Mouse (Mus musculus): ENCODE results near the gene Top3a. TPM values are rescaled to one million over a fixed set of nuclear protein-coding genes. Genes with fewer than 3 reads are reported as not detected.
A peak's percentile ranks its signal among the peaks of the same experiment; 100 is the strongest.

Gene Top3a
- polyA plus RNA-seq, 1 experiment from 2014 or later, result 11.6 TPM

GRCm38 (mm10) chr11:60708631-60709030, 68.5 kb downstream of the Top3a start:
- Histone ChIP-seq H3K36me3 (peaks cover 78% of the 10 kb centered on the region), H3K4me1 (0 out of 2 replicates have a peak, but pooled peaks cover 7% of the 10 kb centered on the region), H3K9ac (no peak overlapping the region), H3K9me3 (no peaks in the 10 kb centered on the region), H3K27ac (no peak overlapping the region), H3K27me3 (replicated peaks) (no peaks in the 10 kb centered on the region), H3K4me2 (no peak overlapping the region), H3K4me3 (replicated peaks) (no peak overlapping the region)
- no peak for ATAC-seq (ENCODE audit: insufficient read depth, low FRiP score, low read depth)
- 91% methylated on average over 10 of the region's 10 CpGs for WGBS

- whole genome bisulfite sequencing, result 49% methylated on average over 3 of the region's 3 CpGs
- no peak overlapping the region for H3K9ac ChIP-seq
- H3K4me2 ChIP-seq, result no peak overlapping the region
- H3K4me3 ChIP-seq (replicated peaks), result no peak overlapping the region
- H3K9me3 ChIP-seq, result no peaks in the 10 kb centered on the region
- H3K27me3 ChIP-seq (replicated peaks), result no peaks in the 10 kb centered on the region
- H3K36me3 ChIP-seq, result peaks cover 70% of the 10 kb centered on the region
- 0 out of 2 replicates have a peak, but pooled peaks cover 7% of the 10 kb centered on the region for H3K4me1 ChIP-seq
- ATAC-seq (ENCODE audit: insufficient read depth, low FRiP score, low read depth), result peak; percentile 54; the same call in 1 of the 2 replicates
- peak overlapping the region; percentile 21; the same call in 1 of the 2 replicates for H3K27ac ChIP-seq
These were observed 69.5 kb downstream of the Top3a start for GRCm38 (mm10) chr11:60707672-60708071.

GRCm38 (mm10) chr11:60706696-60707480, 70.3 kb downstream of the Top3a start:
- no peaks in the 10 kb centered on the region for H3K9me3 ChIP-seq
- ATAC-seq (ENCODE audit: insufficient read depth, low FRiP score, low read depth), result no peak
- H3K36me3 ChIP-seq, result peaks cover 64% of the 10 kb centered on the region
- no peaks in the 10 kb centered on the region for H3K27me3 ChIP-seq (replicated peaks)
- no peak overlapping the region for H3K4me3 ChIP-seq (replicated peaks)
- peak overlapping the region; percentile 21; the same call in 1 of the 2 replicates for H3K27ac ChIP-seq
- WGBS, result 84% methylated on average over 14 of the region's 14 CpGs
- H3K9ac ChIP-seq, result no peak overlapping the region
- 0 out of 2 replicates have a peak, but pooled peaks cover 7% of the 10 kb centered on the region for H3K4me1 ChIP-seq
- no peak overlapping the region for H3K4me2 ChIP-seq

GRCm38 (mm10) chr11:60706076-60706475, 71.1 kb downstream of the Top3a start:
- H3K4me2 ChIP-seq, result no peak overlapping the region
- 91% methylated on average over 7 of the region's 7 CpGs for WGBS
- H3K4me3 ChIP-seq (replicated peaks), result no peak overlapping the region
- H3K9me3 ChIP-seq, result no peaks in the 10 kb centered on the region
- peaks cover 57% of the 10 kb centered on the region for H3K36me3 ChIP-seq
- peaks cover 9% of the 10 kb centered on the region for H3K4me1 ChIP-seq
- no peak for ATAC-seq (ENCODE audit: insufficient read depth, low FRiP score, low read depth)
- no peak overlapping the region for H3K9ac ChIP-seq
- no peak overlapping the region for H3K27ac ChIP-seq
- H3K27me3 ChIP-seq (replicated peaks), result no peaks in the 10 kb centered on the region

GRCm38 (mm10) chr11:60705255-60705654, 71.9 kb downstream of the Top3a start:
- no peak overlapping the region for H3K27ac ChIP-seq
- peaks cover 17% of the 10 kb centered on the region for H3K4me1 ChIP-seq
- WGBS, result 90% methylated on average over 3 of the region's 3 CpGs
- no peaks in the 10 kb centered on the region for H3K9me3 ChIP-seq
- H3K9ac ChIP-seq, result no peak overlapping the region
- peaks cover 52% of the 10 kb centered on the region for H3K36me3 ChIP-seq
- no peak for ATAC-seq (ENCODE audit: insufficient read depth, low FRiP score, low read depth)
- H3K4me3 ChIP-seq (replicated peaks), result no peak overlapping the region
- H3K27me3 ChIP-seq (replicated peaks), result no peaks in the 10 kb centered on the region
- H3K4me2 ChIP-seq, result no peak overlapping the region

- H3K4me2 ChIP-seq, result no peak overlapping the region
- no peak overlapping the region for H3K9ac ChIP-seq
- H3K27me3 ChIP-seq (replicated peaks), result no peaks in the 10 kb centered on the region
- peaks cover 19% of the 10 kb centered on the region for H3K4me1 ChIP-seq
- WGBS, result 93% methylated on average over 19 of the region's 19 CpGs
- no peak overlapping the region for H3K27ac ChIP-seq
- no peaks in the 10 kb centered on the region for H3K9me3 ChIP-seq
- peaks cover 42% of the 10 kb centered on the region for H3K36me3 ChIP-seq
- ATAC-seq (ENCODE audit: insufficient read depth, low FRiP score, low read depth), result no peak
- no peak overlapping the region for H3K4me3 ChIP-seq (replicated peaks)
These were observed 72.9 kb downstream of the Top3a start for GRCm38 (mm10) chr11:60704023-60704880.

- H3K4me3 ChIP-seq (replicated peaks), result no peak overlapping the region
- H3K27ac ChIP-seq, result no peak overlapping the region
- no peak overlapping the region for H3K9ac ChIP-seq
- H3K27me3 ChIP-seq (replicated peaks), result no peaks in the 10 kb centered on the region
- no peaks in the 10 kb centered on the region for H3K9me3 ChIP-seq
- WGBS, result 46% methylated on average over 4 of the region's 4 CpGs
- H3K4me2 ChIP-seq, result no peak overlapping the region
- peaks cover 26% of the 10 kb centered on the region for H3K4me1 ChIP-seq
- H3K36me3 ChIP-seq, result peaks cover 30% of the 10 kb centered on the region
- no peak for ATAC-seq (ENCODE audit: insufficient read depth, low FRiP score, low read depth)
These were observed 74.0 kb downstream of the Top3a start for GRCm38 (mm10) chr11:60703131-60703530.

- ATAC-seq (ENCODE audit: insufficient read depth, low FRiP score, low read depth), result no peak
- H3K9me3 ChIP-seq, result no peaks in the 10 kb centered on the region
- H3K27me3 ChIP-seq (replicated peaks), result no peaks in the 10 kb centered on the region
- no peak overlapping the region for H3K9ac ChIP-seq
- peaks cover 18% of the 10 kb centered on the region for H3K36me3 ChIP-seq
- H3K4me2 ChIP-seq, result no peak overlapping the region
- H3K4me1 ChIP-seq, result peaks cover 20% of the 10 kb centered on the region
- H3K4me3 ChIP-seq (replicated peaks), result no peak overlapping the region
- 64% methylated on average over 4 of the region's 4 CpGs for WGBS
- no peak overlapping the region for H3K27ac ChIP-seq
These were observed 75.6 kb downstream of the Top3a start for GRCm38 (mm10) chr11:60701611-60702010.

GRCm38 (mm10) chr11:60700320-60701185, 76.6 kb downstream of the Top3a start:
- H3K9me3 ChIP-seq, result no peaks in the 10 kb centered on the region
- no peak for ATAC-seq (ENCODE audit: insufficient read depth, low FRiP score, low read depth)
- 22% methylated on average over 12 of the region's 12 CpGs for WGBS
- H3K27ac ChIP-seq, result peak overlapping the region; percentile 92
- H3K4me2 ChIP-seq, result peak overlapping the region; percentile 80
- H3K4me1 ChIP-seq, result peaks cover 20% of the 10 kb centered on the region
- peak overlapping the region; percentile 89; the same call in 1 of the 2 replicates for H3K9ac ChIP-seq
- no peaks in the 10 kb centered on the region for H3K27me3 ChIP-seq (replicated peaks)
- H3K4me3 ChIP-seq (replicated peaks), result peak overlapping the region; percentile 63
- 0 out of 2 replicates have a peak, but pooled peaks cover 7% of the 10 kb centered on the region for H3K36me3 ChIP-seq

GRCm38 (mm10) chr11:60699524-60700075, 77.6 kb downstream of the Top3a start, which contains the start of gene Llgl1:
TSS of gene Llgl1 (plus strand) at chr11:60699723.
- Histone ChIP-seq H3K36me3 (0 out of 2 replicates have a peak, but pooled peaks cover 3% of the 10 kb centered on the region), H3K4me1 (peaks cover 20% of the 10 kb centered on the region), H3K9me3 (no peaks in the 10 kb centered on the region), H3K9ac (peak within 1 kb of the TSS; percentile 89), H3K27me3 (replicated peaks) (no peaks in the 10 kb centered on the region), H3K27ac (peak within 1 kb of the TSS; percentile 92), H3K4me3 (replicated peaks) (peak within 1 kb of the TSS; percentile 63), H3K4me2 (peak within 1 kb of the TSS; percentile 80)
- ATAC-seq (ENCODE audit: insufficient read depth, low FRiP score, low read depth), result peak; percentile 91
- under 1% methylated on average over 73 of the region's 73 CpGs for WGBS
